Comparison of ENCODE assay signal across 7 mouse cellular contexts in the genomic region with DNA sequence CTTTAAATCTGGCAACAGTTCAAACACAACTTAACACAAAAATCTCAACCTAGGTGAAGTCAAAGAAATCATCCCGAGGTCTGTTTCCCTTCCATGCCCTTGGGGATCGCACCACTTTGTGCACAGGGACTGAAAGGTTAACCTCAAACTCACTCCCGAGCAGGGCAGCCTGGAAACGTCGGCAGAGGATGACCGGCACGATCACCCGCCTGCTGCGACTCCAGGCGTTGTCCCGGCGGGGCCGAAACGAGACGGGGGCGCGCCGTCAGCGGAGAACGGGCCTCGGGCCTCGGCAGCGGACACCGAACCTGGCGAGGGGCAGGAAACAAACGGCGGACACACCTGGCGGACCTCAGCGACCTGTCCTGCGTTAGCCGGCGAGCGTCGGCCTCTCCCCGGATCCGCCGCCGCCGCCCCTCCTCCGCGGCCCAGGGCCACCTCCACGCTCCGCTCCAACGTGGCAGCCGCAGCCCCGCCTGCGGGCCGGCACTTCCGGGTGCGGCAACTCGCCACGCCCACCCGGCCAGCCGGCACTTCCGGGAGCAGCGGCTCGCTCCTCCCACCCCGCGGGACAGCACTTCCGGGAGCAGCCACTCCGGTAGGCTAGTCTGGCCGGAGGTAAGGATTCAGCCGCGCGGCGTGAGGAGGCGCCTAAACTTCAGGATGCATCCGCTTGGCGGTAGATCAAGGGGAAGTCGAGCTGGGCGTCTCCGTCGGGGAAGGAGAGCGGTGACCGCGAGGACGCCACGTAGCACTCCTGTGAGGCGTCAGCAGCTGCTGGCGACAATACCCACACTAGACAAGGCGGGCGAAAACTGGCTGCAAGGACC. TPM values are rescaled to one million over a fixed set of nuclear protein-coding genes. Genes with fewer than 3 reads are reported as not detected.
DNase-seq lines count a peak whose midpoint lies in the region; ATAC-seq and TF ChIP-seq lines count a peak whose summit lies in the region.

A gene (minus strand): TSS at position 474 of the 830 bp plus-strand sequence.

- WGBS in embryonic facial prominence, embryonic 12.5 days = under 1% methylated on average over 63 of the region's 82 CpGs
- under 1% methylated on average over 80 of the region's 82 CpGs for WGBS in kidney, adult 2 months
- under 1% methylated on average over 82 of the region's 82 CpGs for WGBS in limb, embryonic 12.5 days
- WGBS in midbrain, embryonic 15.5 days = under 1% methylated on average over 81 of the region's 82 CpGs
- under 1% methylated on average over 80 of the region's 82 CpGs for WGBS in spleen, adult 2 months

- H3K27ac ChIP-seq in embryonic facial prominence, embryonic 12.5 days = peak within 1 kb of the TSS; percentile 91
- H3K27ac ChIP-seq in kidney, adult 2 months (ENCODE audit: insufficient read depth, low read depth, low read length) = peak within 1 kb of the TSS; percentile 91
- peak within 1 kb of the TSS; percentile 91 for H3K27ac ChIP-seq in limb, embryonic 12.5 days
- H3K27ac ChIP-seq in midbrain, embryonic 15.5 days = peak within 1 kb of the TSS; percentile 78
- H3K27ac ChIP-seq in spleen, adult 2 months (ENCODE audit: insufficient read depth, low read length) = peak within 1 kb of the TSS; percentile 91

- peaks cover 11% of the 10 kb centered on the region; the same call in 1 of the 2 replicates for H3K4me1 ChIP-seq in embryonic facial prominence, embryonic 12.5 days
- H3K4me1 ChIP-seq in kidney, adult 2 months (ENCODE audit: control insufficient read depth, insufficient read depth, low read length) = peaks cover 25% of the 10 kb centered on the region; the same call in 1 of the 2 replicates
- H3K4me1 ChIP-seq in limb, embryonic 12.5 days (replicated peaks) = peaks cover 18% of the 10 kb centered on the region
- H3K4me1 ChIP-seq in midbrain, embryonic 15.5 days = peaks cover 19% of the 10 kb centered on the region
- H3K4me1 ChIP-seq in spleen, adult 2 months (ENCODE audit: control insufficient read depth, insufficient read depth, insufficient read length) = peaks cover 5% of the 10 kb centered on the region; the same call in 1 of the 2 replicates

- peak within 1 kb of the TSS; percentile 46 for H3K4me2 ChIP-seq in embryonic facial prominence, embryonic 12.5 days (replicated peaks)
- H3K4me2 ChIP-seq in limb, embryonic 12.5 days = peak within 1 kb of the TSS; percentile 61
- H3K4me2 ChIP-seq in midbrain, embryonic 15.5 days = peak within 1 kb of the TSS; percentile 58

- H3K4me3 ChIP-seq in embryonic facial prominence, embryonic 12.5 days = peak within 1 kb of the TSS; percentile 91
- H3K4me3 ChIP-seq in kidney, adult 2 months (ENCODE audit: insufficient read depth, low read depth, low read length) = peak within 1 kb of the TSS; percentile 94
- peak within 1 kb of the TSS; percentile 85 for H3K4me3 ChIP-seq in limb, embryonic 12.5 days (replicated peaks)
- peak within 1 kb of the TSS; percentile 87 for H3K4me3 ChIP-seq in midbrain, embryonic 15.5 days
- peak within 1 kb of the TSS; percentile 98 for H3K4me3 ChIP-seq in spleen, adult 2 months (ENCODE audit: extremely low read depth, insufficient read depth, insufficient read length)

- H3K36me3 ChIP-seq in embryonic facial prominence, embryonic 12.5 days = peaks cover 20% of the 10 kb centered on the region
- no peaks in the 10 kb centered on the region for H3K36me3 ChIP-seq in kidney, adult 2 months (ENCODE audit: control insufficient read depth, insufficient read depth, low read length)
- H3K36me3 ChIP-seq in limb, embryonic 12.5 days = peaks cover 37% of the 10 kb centered on the region
- peaks cover 24% of the 10 kb centered on the region for H3K36me3 ChIP-seq in midbrain, embryonic 15.5 days (replicated peaks)
- H3K36me3 ChIP-seq in spleen, adult 2 months (ENCODE audit: control insufficient read depth, insufficient read depth, low read length) = peaks cover 2% of the 10 kb centered on the region; the same call in 1 of the 2 replicates

- peak; percentile 82 for TF ChIP-seq POLR2A in kidney, adult 2 months (IDR thresholded peaks at IDR 0.05; ENCODE audit: low read depth, low read length)
- peak; percentile 52 for TF ChIP-seq POLR2A in spleen, adult 2 months (IDR thresholded peaks at IDR 0.05; ENCODE audit: low read depth, low read length)

- peak within 1 kb of the TSS; percentile 87 for H3K9ac ChIP-seq in embryonic facial prominence, embryonic 12.5 days
- H3K9ac ChIP-seq in limb, embryonic 12.5 days (replicated peaks) = peak within 1 kb of the TSS; percentile 82
- peak within 1 kb of the TSS; percentile 69 for H3K9ac ChIP-seq in midbrain, embryonic 15.5 days

- DNase-seq in adrenal gland, postnatal 25 days = peak; percentile 99
- DNase-seq in heart, adult 18-20 months = peak; percentile 96 to 99
- DNase-seq in kidney, adult 2 months = peak; percentile 99
- peak; percentile 76 to 96 for DNase-seq in spleen, adult 2 months (ENCODE audit: low read depth in 1 of 2, low spot score in 2 of 2)

- ATAC-seq in embryonic facial prominence, embryonic 12.5 days (ENCODE audit: insufficient number of reproducible peaks, insufficient read depth, low FRiP score, low TSS enrichment) = peak; percentile 95
- ATAC-seq in limb, embryonic 12.5 days (ENCODE audit: insufficient number of reproducible peaks, insufficient read depth, low FRiP score, low TSS enrichment, low read depth) = peak; percentile 94
- peak; percentile 98 for ATAC-seq in midbrain, embryonic 15.5 days (replicated peaks)

- no peaks in the 10 kb centered on the region for H3K9me3 ChIP-seq in embryonic facial prominence, embryonic 12.5 days
- H3K9me3 ChIP-seq in limb, embryonic 12.5 days = no peaks in the 10 kb centered on the region
- no peaks in the 10 kb centered on the region for H3K9me3 ChIP-seq in midbrain, embryonic 15.5 days

- no peak for TF ChIP-seq CTCF in kidney, adult 2 months (conservative IDR thresholded peaks at IDR 0.05; ENCODE audit: insufficient read depth, insufficient read length, low read depth, low read length)
- TF ChIP-seq CTCF in spleen, adult 2 months (IDR thresholded peaks at IDR 0.05; ENCODE audit: extremely low read depth, insufficient read depth, insufficient read length, insufficient replicate concordance) = no peak

- no peaks in the 10 kb centered on the region for H3K27me3 ChIP-seq in embryonic facial prominence, embryonic 12.5 days
- no peaks in the 10 kb centered on the region for H3K27me3 ChIP-seq in kidney, adult 2 months (replicated peaks; ENCODE audit: control insufficient read depth, insufficient read depth, low read length)
- no peaks in the 10 kb centered on the region for H3K27me3 ChIP-seq in limb, embryonic 12.5 days
- no peaks in the 10 kb centered on the region for H3K27me3 ChIP-seq in midbrain, embryonic 15.5 days (replicated peaks)
- H3K27me3 ChIP-seq in spleen, adult 2 months (ENCODE audit: control insufficient read depth, insufficient read depth, low read length) = no peaks in the 10 kb centered on the region

RNA-seq across cellular contexts. Expression of the gene that starts here (rescaled TPM):
- total RNA-seq in adrenal gland, postnatal 25 days (2021) = 156 and 198 TPM in 2 replicates
- polyA plus RNA-seq in embryonic facial prominence, embryonic 12.5 days (2016; fragmentation: Nextera tagmentation; extraction: Ambion mirVana) = 156 TPM in 2 replicates
- 100 to 1,000 TPM in 1 of 2 experiments, 10 to 100 TPM in 1; 93.5 to 101 TPM for total RNA-seq in heart, adult 18-20 months (2021)
- polyA plus RNA-seq in kidney, adult 2 months (2012; rRNA removed) = 244 and 248 TPM in 2 replicates
- polyA plus RNA-seq in limb, embryonic 12.5 days (2016; fragmentation: Nextera tagmentation; extraction: Ambion mirVana) = 136 and 141 TPM in 2 replicates
- polyA plus RNA-seq in midbrain, embryonic 15.5 days (2015; fragmentation: Nextera tagmentation; extraction: Ambion mirVana) = 101 and 102 TPM in 2 replicates
- 122 and 150 TPM in 2 replicates for polyA plus RNA-seq in spleen, adult 2 months (2012; rRNA removed)

Comparison
In these comparisons a context has a peak if more than half of its experiments do, and no peak if none do; other contexts are left out.
1. Peak in every context shown above with its lines: DNase-seq, ATAC-seq, H3K4me3 ChIP-seq and H3K27ac ChIP-seq.